Mouse (Mus musculus) ES-E14 (cell line): Measurements from ENCODE around the gene 2210016F16Rik.

ENCODE experiments used
- CHD2 ChIP-seq: IDR thresholded peaks from 2 replicates; pipeline ENCODE4 v1.6.1; 2014; ENCODE audit warnings: mild to moderate bottlenecking, low read depth, low read length, inconsistent platforms
- HCFC1 ChIP-seq: IDR thresholded peaks from 2 replicates; pipeline ENCODE4 v1.6.1; 2012; ENCODE audit warnings: low read length, inconsistent platforms, borderline replicate concordance; ENCODE audit not compliant: insufficient read depth
- ZNF384 ChIP-seq: IDR thresholded peaks from 2 replicates; pipeline ENCODE4 v1.6.1; 2012; ENCODE audit warnings: low read depth, low read length, inconsistent platforms

DNA sequence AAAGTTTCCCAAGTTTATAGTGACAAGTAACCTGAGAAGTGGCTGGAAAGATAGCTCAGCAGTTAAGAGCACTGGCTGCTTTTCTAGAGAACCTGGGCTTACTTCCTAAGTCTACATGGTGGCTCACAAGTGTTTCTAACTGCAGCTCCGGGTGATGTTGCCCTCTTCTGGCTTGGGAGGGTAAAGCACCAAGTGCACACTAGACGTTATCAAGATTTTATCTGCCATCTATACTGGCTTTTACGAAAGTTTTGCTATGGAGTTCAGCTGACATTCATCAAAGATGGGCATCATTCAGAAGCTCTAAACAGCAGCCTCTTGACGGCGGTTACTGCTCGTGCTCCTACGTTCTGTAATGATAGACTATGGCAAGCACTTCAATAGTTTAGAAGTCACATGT is 2.9 kb upstream of the 2210016F16Rik start:
- TF ChIP-seq ZNF384 (no peak), HCFC1 (no peak), CHD2 (peak; percentile 8; the same call in 1 of the 2 replicates)
